Mouse (Mus musculus): Measurements from ENCODE around the gene Cysrt1.
"Not testable (repeated sequence)": the region's sequence is repeated elsewhere in the genome, so short reads cannot be mapped to it uniquely, and the experiment has no call there.

The Cysrt1 gene

DNA sequence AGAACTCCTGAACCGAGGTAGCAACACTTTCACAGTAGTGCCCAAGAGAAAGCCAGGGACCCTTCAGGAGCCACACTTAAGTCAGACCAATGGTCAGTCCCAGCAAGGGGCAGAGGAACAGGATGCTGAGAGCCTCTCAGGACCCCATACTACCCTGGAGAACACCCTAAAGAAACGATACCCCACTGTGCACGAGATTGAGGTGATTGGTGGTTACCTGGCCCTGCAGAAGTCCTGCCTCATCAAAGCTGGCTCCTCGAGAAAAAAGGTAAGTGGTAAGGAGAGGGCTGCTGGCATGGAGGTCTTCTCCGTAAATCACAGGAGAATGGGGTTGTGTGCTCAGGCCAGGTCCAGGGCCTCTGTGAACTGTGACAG, 22.0 kb upstream of the Cysrt1 start:
- DNase-seq = no peak

DNA sequence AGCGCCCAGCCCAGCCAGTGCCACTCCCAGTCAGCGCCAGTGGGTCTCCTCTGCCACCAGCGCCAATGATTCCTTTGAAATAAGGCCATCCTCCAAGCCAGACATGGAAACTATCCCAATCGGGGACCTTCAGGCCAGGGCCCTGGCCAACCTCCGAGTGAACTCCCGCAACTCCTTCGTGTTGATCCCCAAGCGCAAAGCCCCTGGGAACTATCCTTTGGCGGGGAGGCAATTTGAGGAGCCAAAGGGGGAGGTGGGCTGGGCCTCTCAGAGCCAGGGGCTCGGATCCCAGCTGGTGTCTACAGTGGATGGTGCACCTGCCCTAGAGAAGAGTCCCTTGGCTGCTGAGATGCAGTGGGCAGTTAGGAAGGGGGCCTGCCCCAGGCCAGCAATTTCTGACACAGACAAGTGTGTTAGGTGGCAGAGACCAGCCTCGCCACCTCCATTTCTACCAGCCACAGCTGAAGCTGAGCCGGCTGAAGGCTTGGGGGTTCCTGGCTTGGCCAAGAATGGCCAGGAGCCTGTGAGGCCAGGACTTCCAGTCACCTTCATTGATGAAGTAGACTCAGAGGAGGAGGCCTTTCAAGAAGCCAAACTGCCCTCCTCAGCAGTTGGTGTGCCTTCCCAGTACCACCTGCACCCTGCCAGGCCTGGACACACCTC, 21.5 kb upstream of the Cysrt1 start:
- no peak for DNase-seq

GRCm38 (mm10) chr2:25262795-25263622, 20.8 kb upstream of the Cysrt1 start:
- no peak for DNase-seq

DNA sequence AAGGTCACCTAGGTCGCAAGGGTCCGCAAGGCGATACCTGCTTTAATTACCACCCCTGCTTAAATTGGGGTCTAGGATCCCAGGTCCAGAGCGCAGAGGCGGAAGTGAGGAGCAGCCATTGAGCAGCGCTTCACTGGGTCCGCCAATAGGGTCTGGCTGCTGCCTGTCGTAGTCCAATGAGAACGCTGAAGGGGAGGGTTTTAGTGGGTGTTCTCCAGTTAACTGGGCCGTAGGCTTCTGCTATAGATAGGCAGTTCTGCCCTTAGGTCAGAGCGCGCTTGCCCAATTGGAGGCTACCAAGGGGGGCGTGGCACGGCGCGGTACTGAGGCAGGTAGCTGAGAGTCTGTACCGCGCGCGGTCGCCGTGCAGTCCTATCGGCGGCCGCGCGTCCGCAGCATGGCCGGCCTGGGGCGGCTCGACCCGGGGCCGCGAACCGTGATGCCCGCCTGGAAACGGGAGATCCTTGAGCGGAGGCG, 20.1 kb upstream of the Cysrt1 start, which contains the start of gene Tprn:
Tprn (plus strand) TSS at position 328 of the 477 bp plus-strand sequence.
- peak; percentile 100 for DNase-seq

- no peak for DNase-seq
These were observed 19.6 kb upstream of the Cysrt1 start for GRCm38 (mm10) chr2:25261870-25262269.

DNA sequence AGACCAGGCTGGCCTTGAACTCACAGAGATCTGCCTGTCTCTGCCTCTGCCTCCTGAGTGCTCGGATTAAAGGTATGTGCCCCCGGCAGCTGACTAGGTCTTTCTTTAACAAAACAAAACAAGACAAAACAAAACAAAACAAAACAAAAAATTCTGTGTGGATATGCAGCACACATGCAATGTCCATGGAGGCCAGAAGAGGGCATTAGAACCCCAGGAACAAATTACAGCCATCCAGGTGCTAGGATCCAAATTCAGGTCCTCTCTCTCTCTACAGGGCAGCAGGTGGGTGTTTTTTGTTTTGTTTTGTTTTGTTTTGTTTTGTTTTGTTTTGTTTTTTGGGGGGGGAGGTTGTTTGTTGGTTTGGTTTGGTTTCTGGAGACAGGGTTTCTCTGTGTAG, 16.6 kb upstream of the Cysrt1 start:
- no peak for DNase-seq

DNA sequence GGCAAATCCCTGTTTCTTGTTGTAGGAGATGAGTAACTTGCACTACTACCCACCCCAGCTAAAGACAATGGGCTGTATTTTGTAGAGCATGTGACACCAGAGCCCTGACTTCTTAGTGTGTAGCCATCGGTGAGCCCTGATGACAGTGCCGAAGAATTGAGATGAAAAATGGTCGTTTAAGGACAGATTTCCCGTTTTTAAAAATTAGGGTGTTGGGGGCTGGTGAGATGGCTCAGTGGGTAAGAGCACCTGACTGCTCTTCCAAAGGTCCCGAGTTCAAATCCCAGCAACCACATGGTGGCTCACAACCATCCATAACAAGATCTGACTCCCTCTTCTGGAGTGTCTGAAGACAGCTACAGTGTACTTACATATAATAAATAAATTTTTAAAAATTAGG, 15.0 kb upstream of the Cysrt1 start:
- not testable (repeated sequence) for DNase-seq

DNA sequence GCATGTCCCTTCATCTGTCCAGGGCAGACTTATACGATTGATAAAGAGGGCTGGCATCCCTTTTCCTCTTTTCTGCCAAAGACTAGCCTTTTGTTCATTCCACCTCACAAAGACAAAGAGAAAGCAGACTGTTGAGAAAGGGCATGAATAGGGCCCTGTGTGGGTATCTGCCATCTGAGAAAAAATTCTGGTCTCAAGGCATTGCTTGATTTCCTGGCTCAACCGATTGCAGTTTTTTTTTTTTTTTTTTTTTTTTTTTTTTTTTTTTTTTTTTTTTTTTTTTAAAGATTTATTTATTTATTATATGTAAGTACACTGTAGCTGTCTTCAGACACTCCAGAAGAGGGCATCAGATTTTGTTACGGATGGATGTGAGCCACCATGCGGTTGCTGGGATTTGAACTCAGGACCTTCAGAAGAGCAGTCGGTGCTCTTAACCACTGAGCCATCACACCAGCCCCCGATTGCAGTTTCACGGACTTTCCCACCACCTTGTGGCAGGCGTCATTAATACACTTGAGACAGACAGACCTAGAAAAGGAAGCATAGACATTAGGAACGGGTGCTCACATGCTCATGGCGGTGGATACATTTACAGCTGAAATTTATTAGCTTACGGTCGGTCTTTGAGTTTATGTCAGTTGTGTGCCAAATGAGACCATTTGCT, 14.3 kb upstream of the Cysrt1 start:
- DNase-seq = not testable (repeated sequence)

GRCm38 (mm10) chr2:25255284-25255779, 13.1 kb upstream of the Cysrt1 start, which contains the start of gene Tmem203:
Gene Tmem203, plus strand, starts transcription at chr2:25255439.
- peak; percentile 99 for DNase-seq

DNA sequence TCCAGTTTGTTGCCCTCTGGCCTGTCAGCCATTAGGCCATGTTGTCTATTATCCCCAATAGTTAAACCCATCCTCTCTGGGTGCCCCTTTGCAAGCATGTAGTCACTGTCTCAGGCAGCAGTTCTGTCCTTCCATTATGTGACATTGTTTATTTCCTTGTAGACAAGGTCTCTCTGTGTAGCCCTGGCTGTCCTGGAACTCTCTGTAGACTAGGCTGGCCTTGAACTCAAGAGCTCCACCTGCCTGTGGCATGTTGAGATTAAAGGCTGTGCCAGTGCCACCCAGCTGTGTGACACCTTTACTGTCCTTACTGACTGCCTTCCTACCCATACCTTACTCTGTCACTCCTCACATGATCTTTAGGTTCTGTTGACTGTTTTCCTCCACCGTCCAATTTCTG, 10.1 kb upstream of the Cysrt1 start:
- no peak for DNase-seq

- DNase-seq = no peak
These were observed 4.2 kb upstream of the Cysrt1 start, which contains the start of gene AL732309.1 for GRCm38 (mm10) chr2:25246183-25247072. Gene AL732309.1, minus strand, starts transcription at chr2:25246863.

- no peak for DNase-seq
These were observed 1.9 kb upstream of the Cysrt1 start for GRCm38 (mm10) chr2:25244144-25244543.

DNA sequence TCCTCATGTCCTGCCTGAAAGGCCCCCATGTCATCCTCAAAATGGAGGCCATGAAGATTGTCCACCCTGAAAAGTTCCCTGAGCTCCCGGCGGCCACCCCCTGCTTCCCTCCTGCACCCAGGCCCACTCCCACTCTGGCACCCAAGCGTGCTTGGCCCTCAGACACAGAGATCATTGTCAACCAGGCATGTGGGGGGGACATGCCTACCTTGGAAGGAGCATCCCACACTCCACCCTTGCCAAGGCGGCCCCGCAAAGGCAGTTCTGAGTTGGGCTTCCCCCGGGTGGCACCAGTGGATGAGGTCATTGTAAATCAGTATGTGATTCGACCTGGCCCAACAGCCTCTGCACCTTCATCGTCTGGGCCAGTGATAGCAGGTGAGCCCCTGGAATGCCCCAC, 1.1 kb upstream of the Cysrt1 start:
- DNase-seq = no peak

DNA sequence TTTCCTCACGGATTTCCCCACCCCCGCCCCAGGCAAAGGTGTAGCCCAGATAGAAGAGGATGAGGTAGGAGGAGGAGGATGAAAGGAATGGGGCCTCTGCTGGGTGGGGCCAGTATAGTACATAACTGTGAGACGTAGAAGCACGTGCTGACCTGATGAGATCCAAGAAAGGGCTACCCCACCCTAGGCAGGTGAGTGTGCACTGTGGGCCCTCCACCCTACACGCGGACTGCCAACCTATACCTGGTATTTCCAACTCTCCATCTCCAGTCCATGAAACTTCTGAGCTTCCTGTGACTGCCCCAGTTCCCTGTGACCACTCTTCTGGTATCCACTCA, 845 bp downstream of the Cysrt1 start:
- DNase-seq = no peak

DNA sequence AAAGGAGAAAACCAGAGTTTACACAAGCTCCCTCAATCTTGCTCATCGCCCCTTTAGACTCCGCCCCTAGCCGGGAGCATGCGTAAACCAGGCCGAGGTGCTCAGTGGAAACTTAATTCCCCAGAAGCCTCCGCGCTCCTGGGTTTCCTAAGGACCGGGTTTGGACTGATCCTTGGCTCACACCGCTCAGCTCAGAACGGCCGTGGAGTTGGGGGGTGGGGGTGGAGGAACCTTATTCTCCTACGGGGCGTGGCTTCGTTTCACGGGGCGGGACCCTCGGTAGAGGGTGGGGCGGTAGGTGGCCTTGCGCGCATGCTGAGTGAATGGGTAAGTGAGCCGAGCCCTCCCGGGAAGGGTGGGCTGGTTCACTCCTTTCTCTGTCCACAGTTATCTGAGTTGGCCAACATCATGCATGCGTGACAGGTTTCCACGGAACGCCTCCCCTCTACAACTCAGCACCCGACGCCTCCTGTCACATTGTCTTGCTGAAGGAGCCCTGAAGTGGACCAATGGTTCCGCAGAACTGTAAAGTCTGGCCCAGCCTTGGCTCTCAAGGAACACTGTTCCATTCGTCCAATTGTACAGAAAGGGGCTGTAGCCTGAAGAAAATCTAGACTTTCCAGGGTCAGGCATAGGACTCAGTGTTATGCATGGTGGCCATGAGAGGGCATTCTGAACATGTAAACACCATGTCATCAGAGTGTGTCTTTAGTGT, 1.4 kb downstream of the Cysrt1 start:
- DNase-seq = peak; percentile 98

DNA sequence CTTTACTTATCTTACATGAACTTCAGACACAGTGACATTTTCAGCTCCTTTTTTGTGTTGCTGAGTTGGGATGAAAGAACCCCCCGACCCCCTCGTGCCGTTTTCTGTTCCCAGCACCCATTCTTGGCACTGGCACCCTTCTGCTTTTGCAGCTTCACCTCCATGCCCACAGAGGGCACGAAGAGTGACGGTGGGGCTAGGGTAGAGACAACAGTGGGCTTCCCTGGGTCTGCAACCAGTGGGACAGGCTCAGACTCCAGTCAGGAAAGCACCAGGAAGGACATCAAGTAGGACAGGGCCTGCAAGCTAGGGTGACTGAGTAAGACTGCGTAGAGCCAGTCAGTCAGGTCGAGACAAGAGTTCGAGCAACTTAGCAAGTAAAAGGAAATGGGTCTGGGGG, 1.9 kb downstream of the Cysrt1 start:
- no peak for DNase-seq

DNA sequence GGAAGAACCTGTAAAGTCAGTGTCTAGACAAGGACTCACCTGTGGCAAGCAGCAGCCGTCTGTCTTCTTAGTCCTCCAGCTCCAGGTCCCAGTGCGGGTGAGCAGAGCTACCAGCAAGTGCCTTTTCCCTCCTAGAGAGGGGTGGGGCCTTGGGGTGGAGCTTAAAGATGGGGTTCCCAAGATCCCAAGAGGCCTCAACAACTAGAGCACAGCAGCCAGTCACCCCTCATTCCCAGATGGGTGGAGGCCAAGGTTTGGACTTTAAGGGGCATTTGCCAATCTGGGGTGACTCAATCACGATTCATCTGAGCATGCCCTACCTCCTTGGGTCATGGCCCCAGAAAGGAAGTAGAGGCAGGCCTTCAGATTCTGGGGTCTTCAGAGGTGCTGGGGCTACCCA, 2.5 kb downstream of the Cysrt1 start:
- no peak for DNase-seq

DNA sequence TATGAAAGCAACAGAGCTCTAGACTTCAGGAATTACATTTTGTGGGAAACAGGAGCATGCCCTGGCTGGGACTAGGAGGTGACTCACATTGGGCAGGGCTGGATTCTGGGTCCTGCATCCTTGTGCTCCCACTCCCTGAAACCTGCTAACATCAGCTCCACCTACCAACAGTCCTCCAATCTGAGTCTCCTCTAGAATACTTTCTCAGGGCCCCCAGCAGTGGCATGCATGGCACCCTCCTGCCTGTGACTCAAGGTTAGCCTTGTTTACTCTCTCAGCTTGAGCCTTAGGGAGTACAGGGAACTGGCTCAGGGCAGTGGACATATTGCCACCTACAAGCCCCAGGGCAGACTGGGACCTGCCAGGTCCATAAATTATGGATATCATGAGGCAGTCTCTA, 4.1 kb downstream of the Cysrt1 start:
- DNase-seq = no peak

GRCm38 (mm10) chr2:25237522-25237921, 4.7 kb downstream of the Cysrt1 start:
- DNase-seq = no peak

GRCm38 (mm10) chr2:25236614-25237013, 5.6 kb downstream of the Cysrt1 start, which contains the start of gene Rnf224:
Gene Rnf224, minus strand, starts transcription at chr2:25236787.
- DNase-seq = no peak

- no peak for DNase-seq
These were observed 7.6 kb downstream of the Cysrt1 start for GRCm38 (mm10) chr2:25234551-25235220.

Data from heart, adult 11 months (tissue).